9 mouse cellular contexts compared by ENCODE assay signal in genomic region chr13:103703386-103703785, GRCm38 (mm10).
DNase-seq lines count a peak whose midpoint lies in the region; ATAC-seq and TF ChIP-seq lines count a peak whose summit lies in the region.
"Had no signal": no experiment of that assay in that cellular context is flagged by ENCODE, and none has a peak within 500 bp of the region (broad histone marks: within the 10 kb centered on the region; RNA-seq: fewer than 3 reads in every experiment).

No protein-coding gene starts in this region.

- WGBS in forebrain, embryonic 10.5 days, result 35% methylated on average over 7 of the region's 7 CpGs
- WGBS in heart, postnatal 0 days, result 32% methylated on average over 7 of the region's 7 CpGs
- 45% methylated on average over 7 of the region's 7 CpGs for WGBS in liver, postnatal 0 days (ENCODE audit: insufficient replicate concordance)

- peak; percentile 79 for ATAC-seq in heart, postnatal 0 days (ENCODE audit: insufficient read depth, low read depth)
- ATAC-seq in liver, postnatal 0 days, result no peak; the same call in 1 of the 2 replicates

- peaks cover 13% of the 10 kb centered on the region; the same call in 1 of the 2 replicates for H3K4me1 ChIP-seq in forebrain, embryonic 10.5 days
- peaks cover 5% of the 10 kb centered on the region; the same call in 1 of the 2 replicates for H3K4me1 ChIP-seq in heart, postnatal 0 days (ENCODE audit: control insufficient read depth, insufficient read depth)
- no peaks in the 10 kb centered on the region for H3K4me1 ChIP-seq in liver, postnatal 0 days (ENCODE audit: insufficient read depth)

- DNase-seq in CD4-positive, CD25-positive, alpha-beta regulatory T cell, adult 2 months (ENCODE audit: low read depth, low spot score), result peak; percentile 72
- peak; percentile 32 to 61 for DNase-seq in adrenal gland, postnatal 4 days (ENCODE audit: low spot score in 2 of 2)
- DNase-seq in forebrain, embryonic 10.5 days (ENCODE audit: extremely low spot score, low spot score), result peak; percentile 81
- peak; percentile 63 for DNase-seq in heart, postnatal 0 days (ENCODE audit: low spot score)
- DNase-seq in kidney, postnatal 36 days, result peak; percentile 67 to 91
- peak; percentile 79 for DNase-seq in liver, postnatal 0 days
- peak; percentile 36 for DNase-seq in ovary, adult 18-20 months (ENCODE audit: low spot score)
- DNase-seq in thymus, adult 18-20 months, result peak; percentile 13 to 16

- TF ChIP-seq EP300 in heart, postnatal 0 days (IDR thresholded peaks at IDR 0.05; ENCODE audit: low read depth), result no peak
- no peak for TF ChIP-seq EP300 in liver, postnatal 0 days (IDR thresholded peaks at IDR 0.05; ENCODE audit: low read depth)

- H3K4me2 ChIP-seq in heart, postnatal 0 days (ENCODE audit: low read depth, low read length), result no peak overlapping the region
- H3K4me2 ChIP-seq in liver, postnatal 0 days (ENCODE audit: low read depth, low read length), result no peak overlapping the region
- H3K4me2 ChIP-seq: heart, embryonic 13.5 days had no signal

- H3K27me3 ChIP-seq in forebrain, embryonic 10.5 days (ENCODE audit: poor library complexity, severe bottlenecking), result no peaks in the 10 kb centered on the region
- H3K27me3 ChIP-seq in heart, postnatal 0 days (ENCODE audit: control insufficient read depth, insufficient read depth, low read length), result no peaks in the 10 kb centered on the region
- H3K27me3 ChIP-seq in liver, postnatal 0 days (ENCODE audit: insufficient read depth, low read length), result no peaks in the 10 kb centered on the region
- H3K27me3 ChIP-seq: heart, embryonic 13.5 days had no signal

- H3K9me3 ChIP-seq in forebrain, embryonic 10.5 days, result no peaks in the 10 kb centered on the region
- no peaks in the 10 kb centered on the region for H3K9me3 ChIP-seq in heart, postnatal 0 days (replicated peaks; ENCODE audit: control insufficient read depth, low read length)
- no peaks in the 10 kb centered on the region for H3K9me3 ChIP-seq in liver, postnatal 0 days (ENCODE audit: low read length)
- H3K9me3 ChIP-seq: heart, embryonic 13.5 days had no signal

- no peak overlapping the region for H3K9ac ChIP-seq in heart, postnatal 0 days (replicated peaks; ENCODE audit: low read depth, low read length)
- no peak overlapping the region for H3K9ac ChIP-seq in liver, postnatal 0 days (replicated peaks)
- H3K9ac ChIP-seq: heart, embryonic 13.5 days had no signal

- no peaks in the 10 kb centered on the region for H3K36me3 ChIP-seq in forebrain, embryonic 10.5 days (replicated peaks)
- no peaks in the 10 kb centered on the region for H3K36me3 ChIP-seq in heart, postnatal 0 days (replicated peaks; ENCODE audit: control insufficient read depth, insufficient read depth, low read length)
- no peaks in the 10 kb centered on the region for H3K36me3 ChIP-seq in liver, postnatal 0 days (replicated peaks; ENCODE audit: insufficient read depth, low read length)
- H3K36me3 ChIP-seq: heart, embryonic 13.5 days had no signal

- TF ChIP-seq CTCF in heart, postnatal 0 days (IDR thresholded peaks at IDR 0.05; ENCODE audit: low read depth), result peak; percentile 89
- peak; percentile 90 for TF ChIP-seq CTCF in liver, postnatal 0 days (IDR thresholded peaks at IDR 0.05; ENCODE audit: low read depth)

- H3K27ac ChIP-seq in forebrain, embryonic 10.5 days, result no peak overlapping the region
- H3K27ac ChIP-seq in heart, postnatal 0 days (ENCODE audit: low read depth), result no peak overlapping the region
- no peak overlapping the region for H3K27ac ChIP-seq in liver, postnatal 0 days (ENCODE audit: low read depth)
- H3K27ac ChIP-seq: heart, embryonic 13.5 days had no signal

- H3K4me3 ChIP-seq in forebrain, embryonic 10.5 days, result no peak overlapping the region
- H3K4me3 ChIP-seq in heart, postnatal 0 days (ENCODE audit: low read depth, low read length), result no peak overlapping the region
- H3K4me3 ChIP-seq in liver, postnatal 0 days (ENCODE audit: low read depth, low read length), result no peak overlapping the region
- H3K4me3 ChIP-seq: heart, embryonic 13.5 days had no signal

Comparison
In these comparisons a context has a peak if more than half of its experiments do, and no peak if none do; other contexts are left out.
1. DNase-seq: peak in every context shown above with its lines; median percentile 81 in forebrain, embryonic 10.5 days; 79 in kidney, postnatal 36 days; 79 in liver, postnatal 0 days; 72 in CD4-positive, CD25-positive, alpha-beta regulatory T cell, adult 2 months; 63 in heart, postnatal 0 days; 46 in adrenal gland, postnatal 4 days; 36 in ovary, adult 18-20 months; 14 in thymus, adult 18-20 months.